ENCODE assay signal across 18 mouse cellular contexts in the genomic region with DNA sequence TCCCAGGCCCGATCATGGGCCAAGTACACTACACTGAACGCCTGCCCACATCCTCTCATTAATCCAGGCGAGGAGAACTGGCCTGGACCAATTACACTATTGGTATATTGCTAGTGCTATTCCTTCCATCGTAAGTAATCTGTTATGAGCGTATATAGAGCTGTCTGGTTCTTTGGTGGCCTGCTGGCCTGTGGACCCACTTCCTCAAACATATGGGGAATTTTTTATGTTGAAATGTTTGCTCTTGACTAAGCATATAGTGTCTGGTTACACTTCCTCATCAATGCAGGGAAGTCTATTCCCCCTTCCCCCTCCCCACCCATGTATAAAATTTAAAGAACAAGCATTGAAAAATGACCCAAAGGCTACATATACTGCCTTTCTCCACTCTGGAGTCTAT. TPM values are rescaled to one million over a fixed set of nuclear protein-coding genes. Genes with fewer than 3 reads are reported as not detected.
DNase-seq lines count a peak whose midpoint lies in the region; ATAC-seq lines count a peak whose summit lies in the region.
"Had no signal": no experiment of that assay in that cellular context is flagged by ENCODE, and none has a peak within 500 bp of the region (broad histone marks: within the 10 kb centered on the region; RNA-seq: fewer than 3 reads in every experiment).

No protein-coding gene starts in this region.

- no peak overlapping the region; the same call in 1 of the 2 replicates for H3K27ac ChIP-seq in liver, embryonic 12.5 days
- H3K27ac ChIP-seq: embryonic facial prominence, embryonic 12.5 days; forebrain, embryonic 13.5 days; hindbrain, embryonic 13.5 days; kidney, embryonic 15.5 days; limb, embryonic 10.5 days; midbrain, embryonic 13.5 days had no signal

- peak; percentile 19; the same call in 1 of the 2 replicates for ATAC-seq in liver, embryonic 12.5 days
- peak; percentile 64 for ATAC-seq in granulocyte monocyte progenitor cell, adult 5-6 weeks (replicated peaks; ENCODE audit: poor library complexity, severe bottlenecking)
- peak; percentile 61 for ATAC-seq in megakaryocyte progenitor cell, adult 5-6 weeks (replicated peaks; ENCODE audit: poor library complexity)
- ATAC-seq: forebrain, embryonic 13.5 days; midbrain, embryonic 13.5 days had no signal

- no peak overlapping the region for H3K4me2 ChIP-seq in liver, embryonic 12.5 days
- H3K4me2 ChIP-seq: embryonic facial prominence, embryonic 12.5 days; forebrain, embryonic 13.5 days; hindbrain, embryonic 13.5 days; kidney, embryonic 15.5 days; midbrain, embryonic 13.5 days had no signal

- 45% methylated on average over 5 of the region's 5 CpGs for WGBS in liver, embryonic 12.5 days (ENCODE audit: insufficient replicate concordance)

- DNase-seq in liver: no peak
- peak; percentile 60 to 71 for DNase-seq in B cell, adult 2 months
- DNase-seq in urinary bladder, postnatal 10 days (ENCODE audit: low spot score): no peak
- no peak for DNase-seq in cerebellum, adult 11 months
- DNase-seq in cerebellum, postnatal 36 days: no peak
- DNase-seq: cerebellum, adult 2 months; gastrocnemius, postnatal 14 days; right cerebral cortex, postnatal 4 days; thymus, postnatal 25 days had no signal

- H3K4me1 ChIP-seq in liver, embryonic 12.5 days: peaks cover 24% of the 10 kb centered on the region
- H3K4me1 ChIP-seq: embryonic facial prominence, embryonic 12.5 days; forebrain, embryonic 13.5 days; hindbrain, embryonic 13.5 days; midbrain, embryonic 13.5 days had no signal

- no peak overlapping the region for H3K4me3 ChIP-seq in liver, embryonic 12.5 days
- H3K4me3 ChIP-seq: embryonic facial prominence, embryonic 12.5 days; forebrain, embryonic 13.5 days; hindbrain, embryonic 13.5 days; kidney, embryonic 15.5 days; limb, embryonic 10.5 days; midbrain, embryonic 13.5 days had no signal

- H3K9me3 ChIP-seq in liver, embryonic 12.5 days (replicated peaks): 0 out of 2 replicates have a peak, but pooled peaks cover 3% of the 10 kb centered on the region
- H3K9me3 ChIP-seq: embryonic facial prominence, embryonic 12.5 days; hindbrain, embryonic 13.5 days; kidney, embryonic 15.5 days; limb, embryonic 10.5 days; midbrain, embryonic 13.5 days had no signal

- H3K9ac ChIP-seq in liver, embryonic 12.5 days: no peak overlapping the region
- H3K9ac ChIP-seq: embryonic facial prominence, embryonic 12.5 days; forebrain, embryonic 13.5 days; hindbrain, embryonic 13.5 days; kidney, embryonic 15.5 days; midbrain, embryonic 13.5 days had no signal

- peaks cover 45% of the 10 kb centered on the region for H3K27me3 ChIP-seq in liver, embryonic 12.5 days (replicated peaks)
- H3K27me3 ChIP-seq: embryonic facial prominence, embryonic 12.5 days; forebrain, embryonic 13.5 days; hindbrain, embryonic 13.5 days; kidney, embryonic 15.5 days; midbrain, embryonic 13.5 days had no signal

- H3K36me3 ChIP-seq in liver, embryonic 12.5 days: no peaks in the 10 kb centered on the region
- H3K36me3 ChIP-seq: embryonic facial prominence, embryonic 12.5 days; hindbrain, embryonic 13.5 days; kidney, embryonic 15.5 days; limb, embryonic 10.5 days; midbrain, embryonic 13.5 days had no signal

RNA-seq across cellular contexts. Expression of gene Ifngr2, which starts 24.8 kb away (rescaled TPM):
- 17.1 and 17.9 TPM in 2 replicates for polyA plus RNA-seq in liver, embryonic 12.5 days (2016; fragmentation: Nextera tagmentation; extraction: Ambion mirVana)
- total RNA-seq in granulocyte monocyte progenitor cell, adult 5-6 weeks (2014; fragmentation: Nextera tagmentation): 29.2 TPM in 2 replicates
- total RNA-seq in granulocyte monocyte progenitor cell, adult 5-6 weeks (2017): 12.8 and 13.0 TPM in 2 replicates
- total RNA-seq in megakaryocyte progenitor cell, adult 5-6 weeks (2015): 17.4 and 20.3 TPM in 2 replicates
- total RNA-seq in megakaryocyte progenitor cell, adult 5-6 weeks (2017): 14.1 and 16.0 TPM in 2 replicates

RNA-seq across cellular contexts. Expression of gene Ifnar1, which starts 37.0 kb away (rescaled TPM):
- 24.5 and 27.8 TPM in 2 replicates for polyA plus RNA-seq in liver, embryonic 12.5 days (2016; fragmentation: Nextera tagmentation; extraction: Ambion mirVana)
- total RNA-seq in granulocyte monocyte progenitor cell, adult 5-6 weeks (2014; fragmentation: Nextera tagmentation): 32.3 and 42.5 TPM in 2 replicates
- 33.3 and 35.6 TPM in 2 replicates for total RNA-seq in granulocyte monocyte progenitor cell, adult 5-6 weeks (2017)
- total RNA-seq in megakaryocyte progenitor cell, adult 5-6 weeks (2015): 32.2 and 33.3 TPM in 2 replicates
- total RNA-seq in megakaryocyte progenitor cell, adult 5-6 weeks (2017): 34.7 and 36.3 TPM in 2 replicates

Comparison
In these comparisons a context has a peak if more than half of its experiments do, and no peak if none do; other contexts are left out.
1. DNase-seq: peak in B cell, adult 2 months (2 of 2); none in liver (single experiment), urinary bladder, postnatal 10 days (single experiment), cerebellum, adult 11 months (single experiment) and cerebellum, postnatal 36 days (0 of 2).
2. Peak in every context shown above with its lines, with median percentiles within 50 percentile points of each other: ATAC-seq.